Mouse (Mus musculus) neural tube, embryonic 12.5 days (tissue): ENCODE results near the gene Mfge8. TPM values are rescaled to one million over a fixed set of nuclear protein-coding genes. Genes with fewer than 3 reads are reported as not detected.
A peak's percentile ranks its signal among the peaks of the same experiment; 100 is the strongest.

Source experiments
- ATAC-seq: fragments of 200-750 bp; cut with Nextera tagmentation; 2 replicates; pipeline ENCODE4 v1.8.0; 2017; ENCODE audit warnings: low read depth, mild to moderate bottlenecking, moderate TSS enrichment, moderate library complexity; ENCODE audit not compliant: low FRiP score
- H3K27ac ChIP-seq: fragments of 300-500 bp; sonication (generic); 2 replicates; pipeline ENCODE4 v1.5.1; 2016
- H3K27me3 ChIP-seq: fragments of 300-500 bp; sonication (generic); replicated peaks from 2 replicates; pipeline ENCODE4 v1.6.1; 2016; ENCODE audit warnings: mild to moderate bottlenecking
- H3K36me3 ChIP-seq: fragments of 300-500 bp; sonication (generic); 2 replicates; pipeline ENCODE4 v1.6.1; 2016; ENCODE audit warnings: mild to moderate bottlenecking
- H3K4me1 ChIP-seq: fragments of 300-500 bp; sonication (generic); 2 replicates; pipeline ENCODE4 v1.6.1; 2016
- H3K4me2 ChIP-seq: fragments of 300-500 bp; sonication (generic); replicated peaks from 2 replicates; pipeline ENCODE4 v1.6.1; 2016; ENCODE audit warnings: mild to moderate bottlenecking
- H3K4me3 ChIP-seq: fragments of 300-500 bp; sonication (generic); 2 replicates; pipeline ENCODE4 v1.5.1; 2016
- H3K9ac ChIP-seq: fragments of 300-500 bp; sonication (generic); 2 replicates; pipeline ENCODE4 v1.6.1; 2016; ENCODE audit warnings: mild to moderate bottlenecking
- H3K9me3 ChIP-seq: fragments of 300-500 bp; sonication (generic); 2 replicates; pipeline ENCODE4 v1.6.1; 2016; ENCODE audit warnings: mild to moderate bottlenecking
- WGBS: fragments of 180-500 bp; shearing (Covaris S2); methylation state at CpG from one replicate; pipeline ENCODE4 v1.1.7; 2016; 5-methylcytosine and 5-hydroxymethylcytosine counted together
- polyA plus RNA-seq: library from polyadenylated mRNA; unstranded; fragments of >200 nt; fragmentation: Nextera tagmentation; extraction: Ambion mirVana; gene quantifications from 2 replicates; pipeline ENCODE4 v1.2.1, GENCODE M21; 2016

Gene Mfge8
- polyA plus RNA-seq, 1 experiment from 2014 or later: 64.5 TPM

- Histone ChIP-seq H3K36me3 (no peaks in the 10 kb centered on the region), H3K4me3 (no peak overlapping the region), H3K27me3 (0 out of 2 replicates have a peak, but pooled peaks cover 4% of the 10 kb centered on the region), H3K9me3 (no peaks in the 10 kb centered on the region), H3K27ac (no peak overlapping the region), H3K9ac (no peak overlapping the region), H3K4me1 (peaks cover 18% of the 10 kb centered on the region), H3K4me2 (no peak overlapping the region)
- WGBS: 70% methylated on average over 6 of the region's 6 CpGs
- ATAC-seq: no peak
Observed at GRCm38 (mm10) chr7:79149522-79149921, 662 bp upstream of the Mfge8 start.

GRCm38 (mm10) chr7:79147931-79148653, 768 bp downstream of the Mfge8 start:
- Histone ChIP-seq H3K36me3 (peaks cover 6% of the 10 kb centered on the region; the same call in 1 of the 2 replicates), H3K27ac (no peak overlapping the region), H3K4me3 (peak overlapping the region; percentile 57), H3K4me2 (peak overlapping the region; percentile 89), H3K4me1 (peaks cover 18% of the 10 kb centered on the region), H3K9ac (peak overlapping the region; percentile 56), H3K9me3 (no peaks in the 10 kb centered on the region), H3K27me3 (0 out of 2 replicates have a peak, but pooled peaks cover 4% of the 10 kb centered on the region)
- ATAC-seq: peak; percentile 29; the same call in 1 of the 2 replicates
- WGBS: under 1% methylated on average over 20 of the region's 20 CpGs

- Histone ChIP-seq H3K27ac (no peak overlapping the region), H3K9me3 (no peaks in the 10 kb centered on the region), H3K9ac (0 out of 2 replicates have a peak overlapping the region, but pooled peaks have one; percentile 56), H3K4me2 (peak overlapping the region; percentile 89), H3K4me3 (no peak overlapping the region), H3K4me1 (peaks cover 18% of the 10 kb centered on the region), H3K36me3 (peaks cover 14% of the 10 kb centered on the region), H3K27me3 (0 out of 2 replicates have a peak, but pooled peaks cover 4% of the 10 kb centered on the region)
- WGBS: 59% methylated on average over 12 of the region's 12 CpGs
- no peak for ATAC-seq
Observed at GRCm38 (mm10) chr7:79147011-79147837, 1.6 kb downstream of the Mfge8 start.

GRCm38 (mm10) chr7:79140897-79141296, 8.0 kb downstream of the Mfge8 start:
- 31% methylated on average over 8 of the region's 8 CpGs for WGBS
- no peak overlapping the region for H3K27ac ChIP-seq

GRCm38 (mm10) chr7:79139891-79140591, 8.8 kb downstream of the Mfge8 start:
- H3K36me3 ChIP-seq: peaks cover 30% of the 10 kb centered on the region
- ATAC-seq: no peak
- no peaks in the 10 kb centered on the region for H3K4me1 ChIP-seq
- WGBS: 61% methylated on average over 4 of the region's 4 CpGs
- no peak overlapping the region for H3K4me2 ChIP-seq
- no peaks in the 10 kb centered on the region for H3K9me3 ChIP-seq
- no peaks in the 10 kb centered on the region for H3K27me3 ChIP-seq
- no peak overlapping the region for H3K27ac ChIP-seq
- no peak overlapping the region for H3K9ac ChIP-seq
- H3K4me3 ChIP-seq: no peak overlapping the region

More at GRCm38 (mm10) chr7:79140897-79141296, 8.0 kb downstream of the Mfge8 start:
- Histone ChIP-seq H3K9ac (no peak overlapping the region), H3K27me3 (no peaks in the 10 kb centered on the region), H3K4me2 (no peak overlapping the region), H3K4me1 (no peaks in the 10 kb centered on the region), H3K4me3 (no peak overlapping the region), H3K9me3 (no peaks in the 10 kb centered on the region), H3K36me3 (peaks cover 26% of the 10 kb centered on the region)
- no peak for ATAC-seq

GRCm38 (mm10) chr7:79139328-79139824, 9.5 kb downstream of the Mfge8 start:
- H3K27me3 ChIP-seq: no peaks in the 10 kb centered on the region
- H3K4me3 ChIP-seq: no peak overlapping the region
- no peaks in the 10 kb centered on the region for H3K4me1 ChIP-seq
- no peak overlapping the region for H3K9ac ChIP-seq
- H3K9me3 ChIP-seq: no peaks in the 10 kb centered on the region
- no peak overlapping the region for H3K4me2 ChIP-seq
- ATAC-seq: no peak
- WGBS: 59% methylated on average over 6 of the region's 6 CpGs
- H3K27ac ChIP-seq: no peak overlapping the region
- H3K36me3 ChIP-seq: peaks cover 36% of the 10 kb centered on the region

- Histone ChIP-seq H3K4me3 (no peak overlapping the region), H3K9ac (no peak overlapping the region), H3K27ac (no peak overlapping the region), H3K27me3 (peaks cover 9% of the 10 kb centered on the region; the same call in 1 of the 2 replicates), H3K9me3 (no peaks in the 10 kb centered on the region), H3K4me1 (peaks cover 23% of the 10 kb centered on the region), H3K4me2 (no peak overlapping the region), H3K36me3 (peaks cover 18% of the 10 kb centered on the region)
- 45% methylated on average over 6 of the region's 6 CpGs for whole genome bisulfite sequencing
- ATAC-seq: no peak
Observed at GRCm38 (mm10) chr7:79133391-79133790, 15.5 kb downstream of the Mfge8 start.

GRCm38 (mm10) chr7:79130843-79131444, 17.9 kb downstream of the Mfge8 start, which contains the start of gene Hapln3:
Gene Hapln3 (minus strand): TSS chr7:79131018.
- H3K9ac ChIP-seq: no peak within 1 kb of the TSS
- no peak within 1 kb of the TSS for H3K27ac ChIP-seq
- peaks cover 11% of the 10 kb centered on the region for H3K36me3 ChIP-seq
- no peaks in the 10 kb centered on the region for H3K9me3 ChIP-seq
- H3K27me3 ChIP-seq: peaks cover 9% of the 10 kb centered on the region; the same call in 1 of the 2 replicates
- no peak; the same call in 1 of the 2 replicates for ATAC-seq
- 3% methylated on average over 19 of the region's 19 CpGs for whole genome bisulfite sequencing
- H3K4me1 ChIP-seq: peaks cover 23% of the 10 kb centered on the region
- H3K4me3 ChIP-seq: no peak within 1 kb of the TSS
- peak within 1 kb of the TSS; percentile 51 for H3K4me2 ChIP-seq

GRCm38 (mm10) chr7:79130385-79130784, 18.5 kb downstream of the Mfge8 start:
- peaks cover 7% of the 10 kb centered on the region for H3K36me3 ChIP-seq
- no peaks in the 10 kb centered on the region for H3K9me3 ChIP-seq
- H3K4me1 ChIP-seq: peaks cover 23% of the 10 kb centered on the region
- 12% methylated on average over 13 of the region's 13 CpGs for WGBS
- H3K4me3 ChIP-seq: no peak overlapping the region
- H3K4me2 ChIP-seq: peak overlapping the region; percentile 51
- H3K9ac ChIP-seq: no peak overlapping the region
- peaks cover 9% of the 10 kb centered on the region; the same call in 1 of the 2 replicates for H3K27me3 ChIP-seq
- H3K27ac ChIP-seq: no peak overlapping the region
- 0 out of 2 replicates have a peak, but pooled peaks have one; percentile 10 for ATAC-seq

GRCm38 (mm10) chr7:79129883-79130282, 19.0 kb downstream of the Mfge8 start:
- Histone ChIP-seq H3K4me3 (no peak overlapping the region), H3K27me3 (peaks cover 9% of the 10 kb centered on the region; the same call in 1 of the 2 replicates), H3K9ac (no peak overlapping the region), H3K9me3 (no peaks in the 10 kb centered on the region), H3K27ac (no peak overlapping the region), H3K4me2 (peak overlapping the region; percentile 51), H3K36me3 (peaks cover 5% of the 10 kb centered on the region), H3K4me1 (peaks cover 23% of the 10 kb centered on the region)
- no peak for ATAC-seq
- 16% methylated on average over 8 of the region's 8 CpGs for WGBS

- Histone ChIP-seq H3K4me2 (no peak overlapping the region), H3K27ac (no peak overlapping the region), H3K27me3 (no peaks in the 10 kb centered on the region), H3K9ac (no peak overlapping the region), H3K36me3 (no peaks in the 10 kb centered on the region), H3K9me3 (no peaks in the 10 kb centered on the region), H3K4me3 (no peak overlapping the region), H3K4me1 (no peaks in the 10 kb centered on the region)
- WGBS: 81% methylated on average over 5 of the region's 5 CpGs
- no peak for ATAC-seq
Observed at GRCm38 (mm10) chr7:79123465-79123864, 25.4 kb downstream of the Mfge8 start.
